Mouse (Mus musculus): Measurements from ENCODE around the gene Zfp160.
"Not testable (repeated sequence)": the region's sequence is repeated elsewhere in the genome, so short reads cannot be mapped to it uniquely, and the experiment has no call there.

GRCm38 (mm10) chr17:21055111-21055510, 46.4 kb downstream of the Zfp160 start:
- TF ChIP-seq CTCF (IDR thresholded peaks at IDR 0.05; ENCODE audit: borderline replicate concordance, control insufficient read depth, extremely low read depth, insufficient read depth, low read length, poor library complexity); POLR2A (IDR thresholded peaks at IDR 0.05; ENCODE audit: control insufficient read depth, extremely low read depth, insufficient read depth, low read length, poor library complexity): not testable (repeated sequence)
